Mouse (Mus musculus): Measurements from ENCODE around the gene Zfp687. TPM values are rescaled to one million over a fixed set of nuclear protein-coding genes. Genes with fewer than 3 reads are reported as not detected.
A peak's percentile ranks its signal among the peaks of the same experiment; 100 is the strongest.
"Not testable (repeated sequence)": the region's sequence is repeated elsewhere in the genome, so short reads cannot be mapped to it uniquely, and the experiment has no call there.

The Zfp687 gene
- total RNA-seq, 2 experiments from 2014 or later: 6.6 to 26.0 TPM

GRCm38 (mm10) chr3:95020956-95021355 lies 5.7 kb upstream of the Zfp687 start:
- not testable (repeated sequence) for ATAC-seq (replicated peaks; ENCODE audit: low FRiP score, poor library complexity, severe bottlenecking)

- no peak for ATAC-seq (replicated peaks; ENCODE audit: low FRiP score, poor library complexity, severe bottlenecking)
Measured at GRCm38 (mm10) chr3:95018741-95019140, 3.5 kb upstream of the Zfp687 start.

- no peak for ATAC-seq (replicated peaks; ENCODE audit: low FRiP score, poor library complexity, severe bottlenecking)
Measured at GRCm38 (mm10) chr3:95016532-95017056, 1.3 kb upstream of the Zfp687 start.

GRCm38 (mm10) chr3:95015891-95016531 lies 763 bp upstream of the Zfp687 start:
- ATAC-seq (replicated peaks; ENCODE audit: low FRiP score, poor library complexity, severe bottlenecking): peak; percentile 70

- ATAC-seq (replicated peaks; ENCODE audit: low FRiP score, poor library complexity, severe bottlenecking): peak; percentile 27
Measured at GRCm38 (mm10) chr3:95014428-95015151, 658 bp downstream of the Zfp687 start.

DNA sequence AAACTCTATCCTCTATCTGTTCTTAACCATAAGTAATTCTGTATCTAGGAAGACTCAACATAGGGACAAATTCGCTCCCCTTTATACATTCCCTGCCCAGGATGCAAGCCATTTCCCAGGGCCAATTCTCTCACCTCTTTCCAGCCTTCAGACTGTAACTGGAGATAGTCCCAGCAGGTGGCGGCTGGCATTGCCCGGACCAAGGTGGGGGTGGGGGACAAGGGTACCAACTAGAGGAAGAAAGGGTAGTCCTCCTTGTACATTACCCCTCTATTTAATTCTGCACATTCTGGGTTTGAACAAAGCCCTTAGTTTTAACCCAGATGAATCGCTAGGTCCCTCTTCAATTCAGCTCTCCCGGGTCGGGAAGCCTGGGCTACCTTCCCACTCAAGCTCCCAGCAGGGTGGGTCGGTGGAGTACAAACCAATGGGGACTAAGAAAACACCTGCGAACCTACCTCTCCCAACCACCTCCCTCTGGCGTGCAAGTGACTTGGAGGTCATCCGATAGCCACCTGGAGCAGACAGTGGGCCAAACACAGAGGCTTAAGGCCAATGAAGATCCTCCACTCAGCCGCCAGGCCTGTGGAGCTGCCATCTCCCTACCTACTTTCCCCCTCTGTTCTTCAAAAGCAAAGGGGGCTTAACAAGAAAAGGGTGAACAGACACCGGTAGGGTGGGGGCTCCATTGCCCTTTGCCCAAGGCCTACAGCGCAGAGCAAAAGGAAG lies 1.4 kb downstream of the Zfp687 start:
- ATAC-seq (replicated peaks; ENCODE audit: low FRiP score, poor library complexity, severe bottlenecking): no peak

DNA sequence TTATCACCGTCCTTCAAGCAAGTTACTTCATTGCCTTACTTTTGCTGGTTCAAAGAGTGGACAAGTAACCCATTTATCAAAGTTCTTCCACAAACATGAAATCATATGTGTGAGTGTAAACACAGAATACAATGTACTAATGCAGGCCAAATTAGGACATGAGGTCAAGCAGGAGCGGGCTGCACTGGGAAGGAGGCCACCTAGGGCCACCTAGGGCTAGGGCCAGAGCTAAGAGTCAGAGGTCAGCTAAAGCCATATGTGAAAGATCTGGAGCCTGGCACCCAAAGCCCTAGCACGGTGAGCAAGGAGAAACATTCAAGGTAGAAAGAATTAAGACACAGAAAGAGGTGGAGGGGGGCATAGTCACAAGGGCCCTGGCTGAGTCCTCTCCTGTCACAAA lies 2.3 kb downstream of the Zfp687 start:
- no peak for ATAC-seq (replicated peaks; ENCODE audit: low FRiP score, poor library complexity, severe bottlenecking)

GRCm38 (mm10) chr3:95010396-95010795 lies 4.9 kb downstream of the Zfp687 start:
- ATAC-seq (replicated peaks; ENCODE audit: low FRiP score, poor library complexity, severe bottlenecking): no peak

DNA sequence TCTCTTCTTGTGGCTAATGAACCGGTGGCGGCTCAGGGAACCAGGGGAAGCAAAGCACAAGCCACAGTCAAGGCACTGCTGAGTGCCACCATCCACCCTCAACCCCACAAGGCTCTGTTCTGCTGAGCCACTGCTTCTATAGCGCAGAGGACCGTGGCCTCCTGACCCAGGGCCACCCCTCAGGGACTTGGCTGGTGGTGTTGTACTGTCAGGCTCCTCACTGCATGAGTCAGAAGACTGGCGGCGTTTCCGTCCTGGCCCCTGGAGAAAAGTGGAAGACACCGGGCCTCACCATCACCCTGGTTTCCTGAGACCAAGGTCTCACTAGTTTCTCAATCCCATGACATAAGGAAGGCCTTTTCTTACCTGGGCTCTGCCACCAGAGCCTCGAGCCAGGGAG lies 7.5 kb downstream of the Zfp687 start:
- ATAC-seq (replicated peaks; ENCODE audit: low FRiP score, poor library complexity, severe bottlenecking): no peak

DNA sequence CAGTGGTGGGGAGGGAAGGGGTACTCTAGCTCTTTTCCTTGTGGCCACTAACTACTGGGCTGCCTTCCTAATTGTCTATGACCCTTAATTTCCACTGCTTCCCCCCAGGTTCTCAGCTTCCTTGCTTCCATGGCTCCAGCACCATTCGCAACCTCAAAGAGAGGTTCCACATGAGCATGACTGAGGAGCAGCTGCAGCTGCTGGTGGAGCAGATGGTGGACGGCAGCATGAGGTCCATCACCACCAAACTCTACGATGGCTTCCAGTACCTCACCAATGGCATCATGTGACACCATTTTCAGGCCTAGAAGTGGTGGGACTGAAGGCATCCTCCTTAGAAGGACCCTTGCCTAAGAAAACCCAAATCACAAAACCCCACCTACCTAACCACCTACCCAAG lies 9.6 kb downstream of the Zfp687 start:
- ATAC-seq (replicated peaks; ENCODE audit: low FRiP score, poor library complexity, severe bottlenecking): no peak

DNA sequence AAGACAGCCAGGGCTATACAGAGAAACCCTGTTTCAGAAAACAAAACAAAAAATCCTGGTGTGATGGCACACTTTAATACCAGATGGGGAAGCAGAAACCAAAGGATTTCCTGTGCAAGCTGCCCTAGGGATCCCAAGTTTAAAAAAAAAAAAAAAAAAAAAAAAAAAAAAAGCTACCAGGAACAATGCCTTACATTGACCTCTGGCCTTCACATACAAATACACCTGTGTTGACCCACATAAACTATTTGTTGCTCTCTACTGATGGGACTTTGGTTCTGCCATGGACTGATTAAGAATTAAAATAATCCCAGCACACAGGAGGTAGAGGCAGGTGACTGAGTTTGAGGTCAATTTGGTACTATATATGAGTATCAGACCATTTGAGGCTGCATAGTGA lies 12.0 kb downstream of the Zfp687 start:
- no peak for ATAC-seq (replicated peaks; ENCODE audit: low FRiP score, poor library complexity, severe bottlenecking)

DNA sequence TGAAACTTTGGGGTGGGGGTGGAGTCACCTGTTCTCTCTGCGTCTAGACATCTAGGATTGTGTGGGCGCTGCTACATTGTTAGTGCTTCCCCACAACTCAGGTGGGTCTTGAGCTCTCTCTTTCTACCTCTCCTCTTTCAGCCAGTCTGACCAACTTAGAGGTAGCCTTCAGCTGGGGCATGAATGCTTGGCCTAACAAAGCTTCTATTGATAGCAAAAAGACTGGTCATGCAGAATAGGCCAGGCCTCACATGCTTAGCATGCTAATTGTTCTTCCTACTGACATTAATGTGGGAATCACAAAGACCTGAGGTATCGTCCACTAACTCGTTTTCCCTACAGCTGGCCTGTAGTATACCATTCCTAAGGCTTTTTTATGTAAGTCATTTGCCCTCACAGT lies 12.7 kb downstream of the Zfp687 start:
- no peak for ATAC-seq (replicated peaks; ENCODE audit: low FRiP score, poor library complexity, severe bottlenecking)

DNA sequence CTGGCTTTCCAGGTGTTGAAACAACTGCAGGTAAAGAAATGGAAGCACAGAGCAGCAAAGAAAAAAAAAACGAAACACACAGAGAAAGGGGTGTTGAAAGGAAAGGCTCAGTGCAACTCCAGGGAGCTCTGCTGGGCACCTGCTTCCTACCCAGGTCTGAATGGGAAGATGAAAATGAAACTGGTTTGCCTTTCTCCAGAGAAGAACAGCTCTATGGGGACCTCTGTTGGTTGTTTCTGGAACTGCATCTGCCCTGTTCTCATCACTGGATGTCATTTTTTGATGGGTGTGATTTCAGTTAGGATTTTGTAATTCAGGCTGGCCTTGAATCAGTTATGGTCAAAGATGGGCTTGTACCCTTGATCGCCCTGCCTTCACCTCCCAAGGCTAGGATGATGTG lies 18.3 kb downstream of the Zfp687 start:
- ATAC-seq (replicated peaks; ENCODE audit: low FRiP score, poor library complexity, severe bottlenecking): peak; percentile 83

GRCm38 (mm10) chr3:94989159-94989761 lies 26.0 kb downstream of the Zfp687 start:
- ATAC-seq (replicated peaks; ENCODE audit: low FRiP score, poor library complexity, severe bottlenecking): no peak

- ATAC-seq (replicated peaks; ENCODE audit: low FRiP score, poor library complexity, severe bottlenecking): 0 out of 2 replicates have a peak, but pooled peaks have one; percentile 39
Measured at GRCm38 (mm10) chr3:94987578-94987977, 27.7 kb downstream of the Zfp687 start.

DNA sequence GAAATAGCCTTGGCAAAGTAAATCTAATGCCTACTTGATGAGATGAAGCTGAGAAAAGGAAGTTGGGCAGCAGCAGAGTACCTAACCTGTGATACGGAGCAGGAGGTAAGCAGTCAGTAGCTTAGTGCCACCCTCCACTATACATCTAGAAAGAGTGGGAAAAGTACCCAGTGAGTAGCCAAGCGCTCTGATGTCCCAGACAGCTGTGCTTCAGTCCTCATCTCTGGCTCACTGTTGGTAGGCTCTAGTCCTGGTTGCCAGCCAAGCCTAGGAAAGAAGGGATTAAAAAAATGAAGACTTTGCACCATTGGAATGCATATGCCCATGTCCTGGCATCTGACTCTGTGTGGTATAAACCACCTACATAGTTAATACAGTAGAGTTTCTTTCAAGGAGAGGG lies 29.7 kb downstream of the Zfp687 start:
- ATAC-seq (replicated peaks; ENCODE audit: low FRiP score, poor library complexity, severe bottlenecking): no peak

DNA sequence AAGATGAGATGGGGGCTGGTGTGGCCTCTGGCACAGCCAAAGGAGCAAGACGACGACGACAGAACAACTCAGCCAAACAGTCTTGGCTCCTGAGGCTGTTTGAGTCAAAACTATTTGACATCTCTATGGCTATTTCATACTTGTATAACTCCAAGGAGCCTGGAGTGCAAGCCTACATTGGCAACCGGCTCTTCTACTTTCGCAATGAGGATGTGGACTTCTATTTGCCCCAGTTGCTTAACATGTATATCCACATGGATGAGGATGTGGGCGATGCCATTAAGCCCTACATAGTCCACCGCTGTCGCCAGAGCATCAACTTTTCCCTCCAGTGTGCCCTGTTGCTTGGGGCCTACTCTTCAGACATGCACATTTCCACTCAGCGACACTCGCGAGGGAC lies 30.9 kb downstream of the Zfp687 start:
- ATAC-seq (replicated peaks; ENCODE audit: low FRiP score, poor library complexity, severe bottlenecking): no peak

DNA sequence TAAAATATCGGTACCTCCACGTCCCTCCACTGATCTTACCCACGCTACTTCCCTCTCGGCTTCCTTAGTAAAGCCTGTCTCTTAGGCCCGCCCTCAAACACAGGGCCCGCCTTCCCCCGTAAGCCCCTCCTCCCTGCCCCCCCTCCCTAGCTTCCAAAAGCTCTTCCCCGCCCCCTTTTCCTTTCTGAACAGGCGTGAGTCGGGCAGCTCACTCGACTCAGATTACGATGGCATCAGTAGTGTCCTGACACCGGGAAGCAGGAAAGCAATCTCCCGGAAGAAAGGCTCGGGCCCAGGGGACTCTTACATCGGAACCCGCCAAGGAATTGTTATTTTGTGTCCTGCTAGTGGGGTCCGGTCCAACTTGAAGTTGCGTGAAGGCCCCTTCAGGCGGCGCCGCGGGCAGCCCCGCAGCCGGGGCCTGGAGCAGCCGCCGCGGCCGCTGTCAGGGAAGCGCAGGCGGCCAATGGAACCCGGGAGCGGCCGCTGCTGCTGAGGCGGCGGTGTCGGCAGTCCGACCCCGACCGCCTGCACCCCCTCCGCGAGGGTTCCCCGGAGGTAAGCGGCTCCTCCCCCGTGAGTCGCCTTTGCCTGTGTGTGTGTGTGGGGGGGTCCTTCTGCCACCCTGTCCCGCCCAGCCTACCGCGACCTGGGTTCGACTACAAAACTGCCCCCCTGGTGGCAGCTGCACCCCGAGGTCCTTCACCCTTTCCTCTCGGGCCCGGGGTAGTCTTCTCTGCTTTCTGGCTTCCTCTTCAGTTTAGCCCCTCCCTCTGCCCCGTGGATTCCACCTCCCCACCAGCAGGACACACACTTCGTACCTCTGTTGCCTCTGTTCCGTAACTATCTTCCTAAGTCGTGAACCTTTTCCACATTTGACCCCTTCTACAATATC lies 40.5 kb downstream of the Zfp687 start, which contains the start of gene Pi4kb:
Gene Pi4kb, plus strand, starts transcription at position 204 of the 895 bp plus-strand sequence.
- peak; percentile 89 for ATAC-seq (replicated peaks; ENCODE audit: low FRiP score, poor library complexity, severe bottlenecking)

- peak; percentile 23 for ATAC-seq (replicated peaks; ENCODE audit: low FRiP score, poor library complexity, severe bottlenecking)
Measured at GRCm38 (mm10) chr3:94974026-94974527, 41.2 kb downstream of the Zfp687 start.

Measured in erythroid progenitor cell, adult 5-6 weeks (primary cell).